16 mouse cellular contexts compared by ENCODE assay signal in the genomic region with DNA sequence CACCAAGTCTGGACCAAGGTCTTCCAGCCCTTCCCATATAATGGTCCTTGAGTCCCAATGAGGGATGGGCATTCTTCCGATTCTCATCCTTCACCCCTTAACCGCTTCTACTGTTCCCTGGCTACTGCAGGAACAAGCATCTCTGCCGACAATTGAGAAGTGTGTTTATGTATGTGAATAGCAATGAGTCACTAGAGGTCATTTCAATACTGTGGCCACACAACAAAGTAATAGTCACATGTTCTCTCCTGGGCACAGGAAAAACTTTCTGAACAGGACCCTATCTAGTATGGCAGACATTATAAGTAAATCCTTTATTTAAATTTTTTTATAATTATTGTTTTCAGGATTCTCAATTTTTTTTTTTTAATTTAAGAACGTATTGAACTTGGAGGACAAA.
"Had no signal": no experiment of that assay in that cellular context is flagged by ENCODE, and none has a peak within 500 bp of the region (broad histone marks: within the 10 kb centered on the region; RNA-seq: fewer than 3 reads in every experiment).

No protein-coding gene starts in this region.

- H3K4me1 ChIP-seq: liver, embryonic 13.5 days; liver, embryonic 15.5 days; megakaryocyte, embryonic 14.5 days; midbrain, embryonic 13.5 days; midbrain, embryonic 15.5 days; stomach, embryonic 15.5 days had no signal

- H3K9ac ChIP-seq: liver, embryonic 13.5 days; liver, embryonic 15.5 days; liver, postnatal 0 days; midbrain, embryonic 13.5 days; midbrain, embryonic 15.5 days; neural tube, embryonic 12.5 days; stomach, embryonic 15.5 days had no signal

- H3K27me3 ChIP-seq: liver, embryonic 13.5 days; liver, embryonic 15.5 days; megakaryocyte, embryonic 14.5 days; midbrain, embryonic 13.5 days; midbrain, embryonic 15.5 days; neural tube, embryonic 12.5 days; stomach, embryonic 15.5 days had no signal

- H3K4me2 ChIP-seq: liver, embryonic 11.5 days; liver, embryonic 13.5 days; liver, embryonic 15.5 days; midbrain, embryonic 11.5 days; midbrain, embryonic 13.5 days; midbrain, embryonic 15.5 days; neural tube, embryonic 12.5 days; stomach, embryonic 15.5 days had no signal

- H3K36me3 ChIP-seq: liver, embryonic 13.5 days; liver, embryonic 15.5 days; midbrain, embryonic 13.5 days; midbrain, embryonic 15.5 days; neural tube, embryonic 12.5 days; stomach, embryonic 15.5 days had no signal

- DNase-seq: liver, embryonic 13.5 days; liver, postnatal 0 days; right cerebral cortex, postnatal 14 days; thymus, adult 2 months; thymus, postnatal 25 days; thymus, postnatal 4 days had no signal

- H3K4me3 ChIP-seq: liver, embryonic 13.5 days; liver, embryonic 15.5 days; megakaryocyte, embryonic 14.5 days; midbrain, embryonic 13.5 days; midbrain, embryonic 15.5 days; neural tube, embryonic 12.5 days; stomach, embryonic 15.5 days had no signal

- H3K27ac ChIP-seq: liver, embryonic 13.5 days; liver, embryonic 15.5 days; macrophage; midbrain, embryonic 13.5 days; midbrain, embryonic 15.5 days; neural tube, embryonic 12.5 days; stomach, embryonic 15.5 days; stomach, postnatal 0 days had no signal

- ATAC-seq: liver, postnatal 0 days; midbrain, embryonic 13.5 days had no signal

- H3K9me3 ChIP-seq: liver, embryonic 15.5 days; megakaryocyte, embryonic 14.5 days; midbrain, embryonic 13.5 days; midbrain, embryonic 15.5 days; neural tube, embryonic 12.5 days; stomach, embryonic 15.5 days had no signal
